Mouse (Mus musculus) midbrain, embryonic 16.5 days (tissue): ENCODE data around the gene Fhad1. TPM values are rescaled to one million over a fixed set of nuclear protein-coding genes. Genes with fewer than 3 reads are reported as not detected.

Source experiments
- ATAC-seq: fragments of 200-750 bp; cut with Nextera tagmentation; 2 replicates; pipeline ENCODE4 v1.8.0; 2017; ENCODE audit warnings: moderate TSS enrichment
- H3K27ac ChIP-seq: fragments of 300-500 bp; sonication (generic); 2 replicates; pipeline ENCODE4 v1.5.1; 2014; ENCODE audit warnings: mild to moderate bottlenecking, low read length, mixed read lengths
- H3K27me3 ChIP-seq: fragments of 300-500 bp; sonication (generic); 2 replicates; pipeline ENCODE4 v1.6.1; 2014; ENCODE audit warnings: low read depth, low read length, mixed read lengths; ENCODE audit not compliant: control insufficient read depth, insufficient read depth
- H3K36me3 ChIP-seq: fragments of 300-500 bp; sonication (generic); 2 replicates; pipeline ENCODE4 v1.6.1; 2014; ENCODE audit warnings: mild to moderate bottlenecking, low read length, moderate library complexity, mixed read lengths; ENCODE audit not compliant: control insufficient read depth, insufficient read depth
- H3K4me1 ChIP-seq: fragments of 300-500 bp; sonication (generic); 2 replicates; pipeline ENCODE4 v1.6.1; 2014; ENCODE audit warnings: mild to moderate bottlenecking, low read length, mixed read lengths; ENCODE audit not compliant: control insufficient read depth, insufficient read depth
- H3K4me2 ChIP-seq: fragments of 300-500 bp; sonication (generic); 2 replicates; pipeline ENCODE4 v1.6.1; 2014; ENCODE audit warnings: mild to moderate bottlenecking, low read length, mixed read lengths
- H3K4me3 ChIP-seq: fragments of 300-500 bp; sonication (generic); 2 replicates; pipeline ENCODE4 v1.5.1; 2014; ENCODE audit warnings: low read depth, mild to moderate bottlenecking, low read length, moderate library complexity, mixed read lengths
- H3K9ac ChIP-seq: fragments of 300-500 bp; sonication (generic); 2 replicates; pipeline ENCODE4 v1.6.1; 2014; ENCODE audit warnings: low read depth, low read length, mixed read lengths
- H3K9me3 ChIP-seq: fragments of 300-500 bp; sonication (generic); replicated peaks from 2 replicates; pipeline ENCODE4 v1.6.1; 2014; ENCODE audit warnings: mild to moderate bottlenecking, low read length, mixed read lengths; ENCODE audit not compliant: control insufficient read depth, poor library complexity, severe bottlenecking
- WGBS: fragments of 180-500 bp; shearing (Covaris S2); extraction: QIAGEN DNeasy Blood & Tissue Kit; methylation state at CpG from one replicate; pipeline ENCODE4 v1.1.7; 2014; 5-methylcytosine and 5-hydroxymethylcytosine counted together
- polyA plus RNA-seq: library from polyadenylated mRNA; unstranded; fragments of >200 nt; fragmentation: Nextera tagmentation; extraction: Ambion mirVana; gene quantifications from 2 replicates; pipeline ENCODE4 v1.2.1, GENCODE M21; 2015

The Fhad1 gene
- polyA plus RNA-seq, 1 experiment from 2014 or later: 5.3 TPM

DNA sequence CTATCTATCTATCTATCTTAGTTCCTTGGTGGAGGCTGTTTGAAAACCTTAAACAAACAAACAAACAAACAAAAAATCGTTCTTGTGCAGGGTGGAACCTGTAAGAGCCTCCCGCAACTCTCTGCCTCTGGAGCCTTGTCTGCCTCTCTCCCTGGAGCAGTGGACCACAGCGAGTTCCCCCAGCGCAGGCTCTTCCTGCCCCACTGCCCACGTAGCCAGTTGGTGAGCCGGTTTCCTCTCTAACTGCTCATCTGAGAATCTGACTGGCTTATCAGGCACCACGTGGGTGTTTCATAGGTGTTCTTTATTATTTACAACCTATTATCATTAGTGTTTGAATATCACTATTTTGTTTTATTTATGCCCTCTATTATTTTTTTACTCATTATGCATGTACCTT is 31.6 kb upstream of the Fhad1 start:
- WGBS: 86% methylated on average over 7 of the region's 7 CpGs
- ATAC-seq: no peak

DNA sequence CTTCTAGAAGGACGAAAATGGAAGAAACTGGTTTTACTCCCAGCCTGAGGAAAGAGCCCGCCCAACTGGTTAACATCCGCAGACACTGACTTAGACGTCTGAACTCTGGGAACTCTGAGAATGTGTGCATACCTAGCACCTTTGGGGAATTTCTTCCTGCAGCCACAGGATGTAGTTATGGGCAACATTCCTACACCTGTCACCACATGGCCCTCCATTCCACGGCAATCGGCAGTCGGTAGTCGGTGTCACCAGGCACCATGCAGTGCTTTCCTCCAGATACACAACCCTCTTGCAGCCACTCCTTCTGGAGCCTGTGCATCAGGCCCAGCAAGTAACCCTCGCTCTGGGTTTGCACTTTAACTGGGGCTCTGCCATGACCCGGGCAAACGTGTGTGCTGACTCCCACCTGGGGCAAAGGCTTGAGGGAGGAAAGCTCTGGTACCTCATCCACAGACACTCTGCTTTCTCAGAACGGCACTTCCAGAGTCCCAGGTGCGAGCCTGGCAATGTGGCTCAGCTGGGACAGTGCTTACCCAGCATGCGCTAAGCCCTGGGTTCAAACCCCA is 30.8 kb upstream of the Fhad1 start:
- ATAC-seq: no peak
- 89% methylated on average over 14 of the region's 14 CpGs for WGBS

More for the DNA sequence above, 31.6 kb upstream of the Fhad1 start:
- Histone ChIP-seq H3K36me3 (no peaks in the 10 kb centered on the region), H3K27ac (no peak overlapping the region), H3K4me1 (no peaks in the 10 kb centered on the region), H3K9ac (no peak overlapping the region), H3K4me2 (no peak overlapping the region), H3K9me3 (no peaks in the 10 kb centered on the region), H3K4me3 (no peak overlapping the region), H3K27me3 (no peaks in the 10 kb centered on the region)

DNA sequence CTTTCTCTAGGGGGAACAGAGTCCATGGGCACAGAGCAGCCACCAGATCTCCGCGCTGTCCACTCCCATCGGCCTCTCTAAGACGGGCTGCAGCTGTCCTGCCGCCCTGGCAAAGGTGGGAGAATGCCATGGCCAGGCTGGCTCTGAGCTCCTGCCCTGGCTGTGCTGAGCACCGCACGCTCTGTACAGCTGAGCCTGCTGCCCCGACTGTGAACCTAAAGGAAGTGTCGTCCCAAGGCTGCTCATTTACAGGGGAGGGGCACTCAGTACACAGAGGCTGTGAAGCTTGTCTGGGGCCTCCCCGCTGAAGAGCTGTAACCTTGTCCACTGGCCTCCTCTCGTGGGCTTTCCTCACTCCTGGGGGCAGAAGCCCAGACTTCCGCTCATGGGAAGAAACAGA is 29.6 kb upstream of the Fhad1 start:
- no peak overlapping the region for H3K4me2 ChIP-seq
- WGBS: 76% methylated on average over 12 of the region's 12 CpGs
- no peak overlapping the region for H3K27ac ChIP-seq
- H3K9ac ChIP-seq: no peak overlapping the region
- no peaks in the 10 kb centered on the region for H3K36me3 ChIP-seq
- H3K9me3 ChIP-seq: no peaks in the 10 kb centered on the region
- no peak overlapping the region for H3K4me3 ChIP-seq
- no peaks in the 10 kb centered on the region for H3K27me3 ChIP-seq
- no peak for ATAC-seq
- no peaks in the 10 kb centered on the region for H3K4me1 ChIP-seq

More for the DNA sequence above, 30.8 kb upstream of the Fhad1 start:
- no peaks in the 10 kb centered on the region for H3K9me3 ChIP-seq
- H3K27ac ChIP-seq: no peak overlapping the region
- no peak overlapping the region for H3K4me3 ChIP-seq
- H3K4me1 ChIP-seq: no peaks in the 10 kb centered on the region
- H3K9ac ChIP-seq: no peak overlapping the region
- no peak overlapping the region for H3K4me2 ChIP-seq
- H3K27me3 ChIP-seq: no peaks in the 10 kb centered on the region
- no peaks in the 10 kb centered on the region for H3K36me3 ChIP-seq

DNA sequence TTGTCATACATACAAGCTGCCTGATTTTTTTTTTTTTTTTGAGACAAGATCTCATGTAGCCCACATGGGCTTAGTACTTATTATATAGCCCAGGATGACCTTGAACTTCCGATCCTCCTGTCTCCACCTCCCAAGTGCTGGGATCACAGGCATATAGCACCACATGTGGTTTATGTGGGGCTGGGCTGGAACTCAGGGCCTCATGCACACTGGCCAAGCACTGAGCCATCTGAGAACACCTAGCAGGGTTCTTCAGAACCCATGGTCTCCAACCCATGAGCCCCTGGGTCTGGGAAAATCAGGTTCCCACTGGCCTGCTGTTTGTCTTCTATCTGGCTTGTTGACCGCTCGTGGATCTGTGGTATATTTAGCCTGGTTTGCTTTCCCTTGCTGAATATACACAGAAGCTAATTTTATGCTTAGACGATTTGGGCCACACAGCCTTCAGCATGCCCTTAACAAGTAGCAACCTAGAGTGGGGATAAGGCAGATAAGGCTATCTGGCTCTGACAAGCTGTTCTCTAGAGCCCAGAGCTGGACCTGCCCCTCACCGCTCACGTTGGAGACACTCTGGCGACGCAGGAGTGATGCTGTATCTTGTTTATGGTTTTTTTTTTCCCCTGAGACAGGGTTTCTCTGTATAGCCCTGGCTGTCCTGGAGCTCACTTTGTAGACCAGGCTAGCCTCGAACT is 24.9 kb upstream of the Fhad1 start:
- Histone ChIP-seq H3K9me3 (no peaks in the 10 kb centered on the region), H3K27me3 (no peaks in the 10 kb centered on the region), H3K27ac (no peak overlapping the region), H3K9ac (no peak overlapping the region), H3K4me2 (no peak overlapping the region), H3K36me3 (no peaks in the 10 kb centered on the region), H3K4me1 (no peaks in the 10 kb centered on the region), H3K4me3 (no peak overlapping the region)
- no peak for ATAC-seq
- 89% methylated on average over 9 of the region's 9 CpGs for WGBS

DNA sequence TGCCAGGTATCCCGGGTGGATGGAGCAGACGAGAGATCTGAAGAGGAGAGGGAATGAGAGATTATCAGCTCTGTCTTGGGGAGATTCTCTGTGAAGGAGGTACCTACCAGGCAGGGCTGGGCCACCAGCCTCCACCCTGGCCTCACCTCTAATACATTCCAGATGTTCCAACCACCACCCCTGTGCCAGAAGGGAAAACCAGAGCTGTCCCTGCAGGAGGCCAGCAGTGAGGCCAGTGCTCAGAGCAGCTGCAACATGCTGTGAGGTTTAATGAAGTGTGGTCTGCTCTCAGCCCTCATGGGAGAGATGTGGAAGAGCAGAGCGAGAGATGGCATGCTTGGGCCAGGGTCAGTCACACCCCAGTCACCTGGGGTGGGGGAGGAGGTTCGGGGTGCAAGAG is 23.0 kb upstream of the Fhad1 start:
- H3K9ac ChIP-seq: no peak overlapping the region

DNA sequence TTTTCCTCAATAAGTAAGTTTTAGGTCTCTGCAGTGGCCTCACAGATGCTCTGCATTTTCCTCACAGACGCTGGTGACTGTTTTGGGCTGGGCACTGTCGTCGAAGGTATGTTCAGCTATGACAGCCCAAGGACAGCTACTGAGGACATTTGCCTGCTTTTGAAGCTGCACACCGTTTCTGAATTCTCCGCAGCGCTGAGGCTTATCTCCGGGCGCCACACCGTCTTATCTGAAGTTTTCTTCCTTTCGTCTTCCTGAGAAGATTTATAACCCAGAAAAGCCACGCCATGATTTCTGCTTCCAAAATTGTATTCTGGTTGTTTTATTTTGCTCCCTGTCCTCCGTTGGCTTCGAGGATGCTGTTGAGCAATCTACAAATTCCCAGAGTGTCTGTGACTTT is 13.7 kb upstream of the Fhad1 start:
- Histone ChIP-seq H3K9me3 (no peaks in the 10 kb centered on the region), H3K4me1 (no peaks in the 10 kb centered on the region), H3K27ac (no peak overlapping the region; the same call in 1 of the 2 replicates), H3K4me3 (no peak overlapping the region), H3K4me2 (no peak overlapping the region), H3K9ac (no peak overlapping the region), H3K36me3 (no peaks in the 10 kb centered on the region), H3K27me3 (no peaks in the 10 kb centered on the region)
- no peak for ATAC-seq
- 84% methylated on average over 13 of the region's 13 CpGs for WGBS

More for the DNA sequence above, 23.0 kb upstream of the Fhad1 start:
- 65% methylated on average over 4 of the region's 4 CpGs for WGBS
- Histone ChIP-seq H3K4me2 (no peak overlapping the region), H3K9me3 (no peaks in the 10 kb centered on the region), H3K27ac (no peak overlapping the region), H3K27me3 (no peaks in the 10 kb centered on the region), H3K36me3 (no peaks in the 10 kb centered on the region), H3K4me1 (no peaks in the 10 kb centered on the region), H3K4me3 (no peak overlapping the region)
- no peak for ATAC-seq

DNA sequence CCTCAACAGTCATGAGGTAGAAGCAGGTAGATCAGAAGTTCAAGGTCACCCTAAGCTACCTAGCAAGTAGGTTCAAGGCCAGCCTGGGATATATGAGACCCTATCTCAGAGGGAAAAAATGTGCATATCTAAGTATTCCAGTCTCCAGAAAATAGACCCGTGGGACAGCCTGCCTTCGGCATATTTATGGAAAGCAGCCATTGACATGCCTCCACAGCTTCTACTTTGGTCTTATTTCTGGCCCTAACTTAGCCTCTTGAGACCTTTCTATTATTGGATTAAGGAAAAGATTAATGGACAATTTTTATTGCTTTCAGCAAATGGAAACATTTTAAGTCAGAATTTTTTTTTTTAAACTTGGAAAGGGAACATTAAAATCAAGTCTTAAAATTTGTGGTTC is 12.1 kb upstream of the Fhad1 start:
- ATAC-seq: no peak
- Histone ChIP-seq H3K27me3 (no peaks in the 10 kb centered on the region), H3K4me2 (no peak overlapping the region), H3K4me1 (no peaks in the 10 kb centered on the region), H3K36me3 (no peaks in the 10 kb centered on the region), H3K4me3 (no peak overlapping the region), H3K27ac (no peak overlapping the region), H3K9me3 (no peaks in the 10 kb centered on the region), H3K9ac (no peak overlapping the region)
- 87% methylated on average over 2 of the region's 2 CpGs for WGBS

DNA sequence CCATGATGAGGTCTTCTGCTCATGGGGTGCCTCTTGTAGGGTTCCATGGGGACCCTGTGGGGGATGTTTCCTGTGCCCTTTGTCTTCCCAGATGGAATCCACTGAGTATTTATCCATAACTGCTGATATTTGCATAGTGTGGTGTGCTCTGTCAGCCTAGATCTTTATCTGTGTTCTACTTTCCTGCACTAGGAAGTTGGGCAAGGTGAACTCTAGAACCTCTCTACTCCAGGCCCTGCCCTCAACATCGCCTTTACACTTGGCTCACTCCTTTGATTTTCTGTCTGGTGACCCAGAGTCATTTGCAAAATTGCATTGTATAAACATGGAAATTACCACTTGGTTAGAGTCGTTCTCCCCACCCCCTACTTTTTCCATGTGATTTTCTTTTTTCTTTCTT is 9.7 kb upstream of the Fhad1 start:
- Histone ChIP-seq H3K4me2 (no peak overlapping the region), H3K27me3 (no peaks in the 10 kb centered on the region), H3K4me3 (no peak overlapping the region), H3K9ac (no peak overlapping the region), H3K36me3 (no peaks in the 10 kb centered on the region), H3K27ac (no peak overlapping the region), H3K9me3 (no peaks in the 10 kb centered on the region), H3K4me1 (no peaks in the 10 kb centered on the region)
- no peak for ATAC-seq
- WGBS: 91% methylated on average over 2 of the region's 2 CpGs

DNA sequence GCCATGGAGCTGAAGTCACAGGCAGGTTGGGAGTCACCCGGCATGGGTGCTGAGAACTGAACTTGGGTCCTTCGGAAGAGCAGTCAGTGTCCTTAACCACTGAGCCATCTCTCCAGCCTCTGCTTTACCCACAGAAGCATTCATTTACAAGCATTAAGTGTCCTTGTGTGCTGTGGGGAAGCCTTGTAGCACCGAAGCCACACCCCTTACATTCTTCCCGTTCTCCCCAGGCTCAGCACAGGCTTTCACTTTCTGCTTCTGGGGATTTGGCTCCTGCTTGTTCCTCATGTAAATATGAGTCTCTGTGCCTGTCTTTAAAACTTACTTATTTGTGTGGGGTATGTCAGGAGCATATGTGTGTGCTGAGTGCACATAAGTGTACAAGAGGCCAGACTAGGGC is 8.3 kb upstream of the Fhad1 start:
- H3K27me3 ChIP-seq: no peaks in the 10 kb centered on the region
- 79% methylated on average over 4 of the region's 4 CpGs for WGBS
- no peak overlapping the region for H3K4me3 ChIP-seq
- no peak overlapping the region for H3K9ac ChIP-seq
- H3K4me2 ChIP-seq: no peak overlapping the region
- no peaks in the 10 kb centered on the region for H3K36me3 ChIP-seq
- no peaks in the 10 kb centered on the region for H3K4me1 ChIP-seq
- no peak for ATAC-seq
- no peaks in the 10 kb centered on the region for H3K9me3 ChIP-seq
- H3K27ac ChIP-seq: no peak overlapping the region
